Mouse (Mus musculus) kidney, postnatal 4 days (tissue): ENCODE measurements at regions not wholly inside any gene's neighbourhood (a gene's known extent, or its start where the extent isn't known, plus 50 kb on each side); places are given as distances from the start of the nearest gene placed in this dataset.

ENCODE experiments used
- DNase-seq, 2 experiments: peaks; one replicate each; pipeline ENCODE4 v3.0.0; 2021; ENCODE audit warnings: mixed read lengths in 2 of 2

- no peak for DNase-seq
Measured at GRCm38 (mm10) chr11:90088473-90088872, 58.3 kb downstream of the Tmem100 start.

DNA sequence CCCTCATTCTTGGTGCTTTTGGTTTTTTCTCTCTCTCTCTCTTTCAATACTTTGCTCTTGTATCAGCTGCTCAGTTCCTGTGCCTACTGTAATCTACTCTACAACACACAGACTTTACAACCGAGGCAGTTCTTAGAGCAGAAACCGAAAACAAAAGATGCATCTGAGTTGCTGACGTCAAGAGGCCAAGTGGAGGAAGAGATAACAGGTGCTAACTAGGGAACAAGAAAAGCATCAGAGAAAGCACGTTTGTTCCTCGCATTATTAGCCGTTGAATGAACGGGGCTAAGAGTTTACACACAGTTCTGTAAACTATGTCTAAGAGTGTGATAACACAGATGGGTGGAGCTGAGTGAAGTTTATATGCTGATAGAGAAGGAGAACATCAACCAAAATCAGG lies 63.9 kb downstream of the Tmem100 start:
- DNase-seq = no peak

- no peak for DNase-seq
Measured at GRCm38 (mm10) chr11:90094700-90095355, 64.7 kb downstream of the Tmem100 start.

DNA sequence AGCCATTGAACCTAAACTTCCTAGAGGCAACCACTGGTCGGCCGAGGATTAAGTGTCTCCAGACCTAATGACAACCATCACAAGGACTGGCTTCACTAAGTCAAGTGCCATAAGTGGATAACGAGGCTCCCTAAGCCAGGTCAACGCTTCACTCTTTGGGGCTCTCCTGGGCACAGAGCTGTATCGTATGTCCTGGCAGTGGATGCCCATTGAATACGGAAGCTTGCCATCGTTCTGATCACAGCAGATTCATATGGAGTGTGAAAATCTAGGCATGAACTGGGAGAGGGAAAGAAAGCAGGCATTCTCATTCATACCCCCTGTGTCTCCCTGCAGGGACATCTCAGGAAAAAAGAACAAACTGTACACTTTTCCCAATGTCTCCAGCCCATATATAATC lies 68.3 kb downstream of the Tmem100 start:
- no peak for DNase-seq

- DNase-seq = peak in 1 of 2 experiments; percentile 10
Measured at GRCm38 (mm10) chr11:90099178-90099577, 69.0 kb downstream of the Tmem100 start.

- DNase-seq = no peak
Measured at GRCm38 (mm10) chr11:90100161-90100560, 70.0 kb downstream of the Tmem100 start.

DNA sequence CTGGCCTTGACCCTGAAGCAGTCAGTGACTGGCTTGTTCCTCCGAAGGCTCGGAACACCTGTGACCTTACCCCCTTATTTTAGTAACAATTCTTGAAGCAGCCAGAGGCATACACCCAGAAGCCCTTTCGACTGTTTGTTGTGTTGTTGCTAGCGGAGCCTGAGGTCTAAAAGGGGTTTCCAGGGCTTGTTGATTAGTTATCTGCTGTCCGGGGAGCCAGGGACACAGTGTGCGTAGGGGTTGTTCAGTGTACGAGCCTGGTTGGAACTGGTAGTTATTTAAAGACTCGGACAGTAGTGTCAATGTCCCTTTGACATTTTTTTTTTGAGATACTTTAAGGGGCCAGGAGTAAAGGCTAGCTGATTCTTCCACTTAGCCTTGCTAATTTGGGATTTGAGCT lies 71.1 kb downstream of the Tmem100 start:
- DNase-seq = no peak

- peak in 1 of 2 experiments; percentile 10 for DNase-seq
Measured at GRCm38 (mm10) chr11:90106063-90106798, 76.1 kb downstream of the Tmem100 start.

- no peak for DNase-seq
Measured at GRCm38 (mm10) chr11:90109681-90110111, 77.8 kb upstream of the Gm45716 start.

DNA sequence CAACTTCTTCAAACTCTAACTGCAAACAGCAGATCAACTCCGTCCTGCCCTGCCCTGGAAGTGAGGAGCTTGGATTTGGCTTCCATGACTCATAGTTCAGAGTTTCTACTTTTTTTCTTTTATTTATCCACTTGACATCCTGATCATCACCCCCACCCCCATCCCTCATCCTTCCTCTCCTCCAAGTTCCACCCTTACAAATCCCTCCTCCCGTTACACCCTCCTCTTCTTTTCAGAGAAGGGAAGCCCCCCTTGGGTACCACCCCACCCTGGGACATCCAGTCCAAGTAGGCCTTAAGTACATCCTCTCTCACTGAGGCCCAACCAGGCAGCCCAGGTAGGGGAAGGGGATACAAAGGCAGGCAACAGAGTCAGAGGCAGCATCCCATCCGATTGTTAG lies 77.3 kb upstream of the Gm45716 start:
- no peak for DNase-seq

GRCm38 (mm10) chr11:90112174-90112573 lies 75.3 kb upstream of the Gm45716 start:
- no peak for DNase-seq

DNA sequence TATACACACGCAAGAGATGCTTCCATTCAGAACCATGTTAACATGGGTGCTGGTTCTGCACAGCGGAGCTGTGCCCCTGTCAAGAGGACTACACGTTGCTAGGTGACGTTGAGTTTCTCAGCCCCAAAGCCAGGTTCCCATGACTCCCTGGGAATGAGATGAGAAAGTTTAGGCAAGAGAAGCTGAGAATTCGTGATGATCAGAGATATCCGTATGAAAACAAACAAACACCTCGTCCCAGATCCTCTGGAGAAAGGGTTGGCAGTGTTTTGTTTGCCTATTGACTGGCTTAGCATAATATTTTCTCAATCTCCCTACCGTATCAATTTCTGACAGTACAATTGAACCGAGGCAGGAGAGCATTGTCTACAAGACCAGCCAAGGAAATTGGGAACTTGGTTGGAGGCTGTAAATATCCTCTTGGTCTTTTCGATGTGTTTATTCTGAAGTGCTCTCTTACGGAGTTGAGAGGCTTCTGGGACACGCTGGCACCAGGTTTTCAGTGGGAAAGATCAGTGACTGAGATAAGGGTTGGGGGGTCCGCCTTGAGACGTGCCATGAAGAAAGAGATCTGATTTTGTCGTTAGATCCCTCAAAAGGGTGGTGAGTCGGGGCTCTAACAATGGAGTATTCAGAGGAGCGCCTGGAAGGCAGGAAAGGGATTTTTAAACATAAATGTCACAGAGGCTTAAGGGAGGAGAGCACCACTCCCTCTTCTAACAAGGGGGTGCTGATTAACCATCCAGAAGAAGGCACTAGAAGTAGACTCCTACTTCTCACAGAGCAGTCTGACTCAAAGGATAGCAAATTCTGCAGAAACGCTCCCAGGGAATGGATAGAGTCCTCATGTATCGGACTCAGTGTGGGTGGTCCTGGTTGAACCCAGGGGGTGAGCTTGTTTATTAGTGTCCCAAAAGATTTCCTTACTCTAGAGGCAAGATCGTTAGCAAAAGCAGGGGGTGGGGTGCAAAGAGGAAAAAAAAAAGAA lies 70.5 kb upstream of the Gm45716 start:
- peak in 1 of 2 experiments; percentile 17 for DNase-seq

GRCm38 (mm10) chr11:90117664-90118295 lies 69.7 kb upstream of the Gm45716 start:
- no peak for DNase-seq

DNA sequence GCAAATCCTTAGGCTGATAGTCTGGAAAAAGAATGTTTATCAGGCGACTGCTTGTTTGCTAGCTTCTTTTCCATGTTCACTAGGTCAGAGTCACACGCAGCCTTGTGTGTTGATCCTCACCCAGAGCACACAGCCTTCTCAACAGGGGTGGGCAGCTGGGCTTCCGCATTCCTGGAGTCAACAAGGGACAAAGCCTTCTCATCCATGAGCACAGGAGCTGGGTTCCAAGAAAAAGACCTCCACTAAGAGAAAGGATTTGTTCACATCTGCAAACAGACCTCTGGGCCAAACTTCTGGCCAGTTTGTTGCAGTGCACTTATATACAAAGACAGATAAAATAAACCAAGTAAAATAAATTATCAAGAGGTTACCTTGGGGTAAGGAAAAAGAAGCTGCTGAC lies 65.6 kb upstream of the Gm45716 start:
- DNase-seq = peak in 1 of 2 experiments; percentile 29

DNA sequence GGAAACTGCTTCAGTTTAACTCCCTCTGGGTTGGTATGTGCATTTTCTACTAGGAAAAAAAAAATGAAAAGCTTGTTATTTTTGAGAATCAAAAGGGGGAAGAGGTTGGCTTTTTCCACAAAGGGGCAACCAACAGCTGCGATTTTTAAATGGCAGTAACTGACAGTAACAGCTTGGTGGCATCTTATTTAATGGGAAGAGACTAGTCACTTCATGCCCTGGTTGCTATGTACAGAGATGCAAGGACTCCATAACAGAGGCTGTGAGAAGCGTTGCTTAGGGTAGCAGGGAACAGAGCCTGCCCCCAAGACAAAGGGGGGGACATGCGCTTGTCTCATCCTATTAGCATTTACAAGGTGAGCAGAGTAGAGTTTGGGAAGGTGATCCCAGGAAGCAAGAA lies 64.8 kb upstream of the Gm45716 start:
- no peak for DNase-seq

DNA sequence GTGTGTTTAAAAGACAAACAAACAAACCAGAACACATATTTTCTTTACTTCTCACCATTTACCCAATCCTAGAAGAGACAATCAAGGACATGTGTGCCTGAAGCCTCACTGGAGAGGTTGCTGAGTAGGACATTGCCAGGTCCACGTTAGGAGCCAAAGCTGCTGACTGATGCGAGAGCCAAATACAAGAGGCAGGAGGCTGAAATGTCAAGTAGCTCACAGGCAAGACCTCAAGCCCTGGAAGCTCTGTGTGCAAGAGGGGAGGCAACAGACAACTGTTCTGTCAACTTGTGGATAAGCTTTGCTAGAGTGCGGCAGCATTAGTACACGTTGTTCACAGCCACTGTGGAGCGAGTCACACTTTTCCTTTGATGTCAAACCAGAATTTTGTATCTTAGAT lies 63.6 kb upstream of the Gm45716 start:
- no peak for DNase-seq

DNA sequence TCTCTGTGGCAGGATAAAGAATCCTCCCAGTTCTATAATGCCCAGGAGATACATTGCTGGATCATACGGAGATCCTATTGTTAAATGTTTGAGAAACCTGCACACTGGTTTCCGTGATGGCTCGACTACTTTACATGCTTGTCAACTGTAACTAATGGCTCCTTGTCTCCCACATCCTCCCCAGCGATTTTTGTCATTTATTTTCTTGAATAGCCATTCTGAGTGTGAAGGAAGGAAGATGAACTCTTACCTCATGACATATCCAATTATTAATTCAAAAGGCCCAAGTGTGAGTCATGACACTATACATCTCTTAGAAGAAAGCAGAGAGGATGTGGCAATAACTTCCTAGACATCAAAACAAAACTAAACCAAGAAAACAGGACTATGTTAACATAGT lies 61.2 kb upstream of the Gm45716 start:
- no peak for DNase-seq

- DNase-seq = no peak
Measured at GRCm38 (mm10) chr11:90128865-90129415, 58.5 kb upstream of the Gm45716 start.

- peak; percentile 16 to 48 for DNase-seq
Measured at GRCm38 (mm10) chr11:90129793-90130624, 57.5 kb upstream of the Gm45716 start.

DNA sequence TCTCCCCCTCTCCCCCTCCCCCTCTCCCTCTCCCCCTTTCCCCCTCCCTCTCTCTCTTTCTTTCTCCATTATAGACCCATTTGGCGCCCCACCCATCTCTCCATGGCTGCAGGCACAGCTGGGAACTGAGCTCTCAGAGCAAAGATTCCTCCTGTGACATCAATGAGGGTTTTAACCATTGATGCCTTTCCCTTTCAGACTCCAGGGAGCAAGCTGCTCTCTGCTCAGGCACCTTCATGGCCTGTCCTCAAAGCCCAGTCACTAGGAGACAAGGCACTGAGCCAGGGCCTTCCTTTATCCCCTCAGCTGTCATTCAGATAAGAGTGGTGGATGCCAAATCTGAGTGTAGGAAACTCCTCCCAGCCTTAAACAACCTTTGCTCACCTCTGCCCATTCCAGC lies 56.8 kb upstream of the Gm45716 start:
- DNase-seq = no peak

GRCm38 (mm10) chr11:90132579-90132978 lies 54.9 kb upstream of the Gm45716 start:
- DNase-seq = no peak
